Mouse (Mus musculus): ENCODE measurements around the gene Meaf6. TPM values are rescaled to one million over a fixed set of nuclear protein-coding genes. Genes with fewer than 3 reads are reported as not detected.

The Meaf6 gene
- 36.0 TPM for polyA plus RNA-seq (2014; fragmentation: Illumina TruSeq; extraction: RNeasy Lipid Tissue Mini Kit (QIAGEN cat#74804); ENCODE audit: low read depth, low replicate concordance)

DNA sequence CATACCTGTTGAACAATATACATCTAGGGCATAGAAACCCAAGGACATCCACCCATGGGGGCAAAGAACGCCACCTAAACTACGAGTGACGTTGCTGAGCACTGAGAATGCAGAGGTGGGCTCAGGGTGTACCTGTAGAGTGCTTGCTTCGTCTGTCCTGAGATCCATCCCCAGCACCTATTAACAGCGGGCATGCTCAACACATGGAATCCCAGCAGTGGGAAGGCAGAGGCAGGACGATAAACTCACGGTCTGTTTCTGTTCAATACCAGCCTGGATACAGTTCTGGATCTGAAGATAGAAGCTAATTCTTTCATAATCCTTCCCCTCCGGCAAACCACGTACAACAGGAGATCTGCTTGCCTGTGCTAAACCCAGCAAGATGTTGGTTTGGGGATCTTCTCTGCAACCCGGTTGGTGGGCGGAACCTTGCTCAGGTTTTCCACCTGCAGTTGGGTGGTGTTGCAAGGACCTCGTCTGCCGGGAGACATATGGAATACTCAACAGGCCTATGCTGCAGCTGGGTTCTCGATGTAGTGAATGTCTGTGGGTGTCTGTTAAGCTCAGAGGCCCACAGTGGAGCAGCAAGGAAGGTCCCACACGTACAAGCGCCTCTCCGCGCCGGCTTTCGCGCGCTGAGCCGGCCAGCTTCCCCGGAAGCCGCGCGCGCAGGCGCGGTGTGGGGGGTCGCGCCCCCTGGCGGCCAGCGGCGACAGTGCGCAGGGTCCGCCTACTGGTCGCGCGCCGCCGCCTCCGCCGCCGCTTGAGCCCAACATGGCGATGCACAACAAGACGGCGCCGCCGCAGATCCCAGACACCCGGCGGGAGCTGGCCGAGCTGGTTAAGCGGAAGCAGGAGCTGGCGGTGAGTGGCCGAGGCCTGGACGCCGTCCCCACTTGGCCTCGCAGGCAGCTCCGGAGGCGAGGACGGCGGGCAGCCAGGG is at the start of gene Meaf6:
Meaf6 (plus strand) TSS at position 732 of the 943 bp plus-strand sequence.

DNA sequence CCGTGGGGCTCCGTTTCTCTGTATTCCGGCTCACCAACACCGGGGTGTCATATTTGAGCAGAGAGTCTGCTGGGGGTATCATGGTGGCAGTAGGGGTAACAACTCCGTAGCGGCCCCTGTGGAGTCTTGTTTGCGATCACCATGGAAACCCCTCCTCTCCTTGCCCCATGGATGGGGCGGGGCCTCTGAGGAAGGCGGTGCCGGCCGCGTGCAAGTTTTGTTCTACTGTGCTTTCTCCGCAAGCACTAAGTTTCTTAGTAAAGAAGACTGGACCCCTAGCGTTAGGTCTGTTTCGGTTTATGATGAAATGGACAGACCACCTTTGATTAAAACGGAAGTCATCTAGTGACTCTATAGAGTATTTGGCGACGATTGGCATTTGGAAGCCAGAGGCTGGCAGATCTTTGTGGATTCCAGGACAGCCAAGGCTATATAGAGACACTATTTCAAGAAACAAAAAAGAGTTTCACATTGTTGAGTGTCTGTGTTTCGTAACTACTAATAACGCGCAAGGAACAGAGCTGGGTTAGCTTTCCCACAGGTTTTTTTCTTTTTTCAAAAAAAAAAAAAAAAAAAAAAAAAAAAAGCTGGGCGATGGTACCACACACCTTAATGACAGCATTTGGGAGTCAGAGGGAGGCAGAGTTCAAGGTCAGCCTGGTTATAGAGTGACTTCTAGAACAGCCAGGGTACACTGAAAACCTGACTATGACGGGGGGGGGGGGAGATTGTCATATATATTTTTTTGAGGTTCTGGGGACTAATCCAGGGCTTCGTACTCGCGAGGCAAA is 19.2 kb upstream of the Meaf6 start, which contains the start of gene Dnali1:
Dnali1 (minus strand) TSS at position 187 of the 791 bp plus-strand sequence.

DNA sequence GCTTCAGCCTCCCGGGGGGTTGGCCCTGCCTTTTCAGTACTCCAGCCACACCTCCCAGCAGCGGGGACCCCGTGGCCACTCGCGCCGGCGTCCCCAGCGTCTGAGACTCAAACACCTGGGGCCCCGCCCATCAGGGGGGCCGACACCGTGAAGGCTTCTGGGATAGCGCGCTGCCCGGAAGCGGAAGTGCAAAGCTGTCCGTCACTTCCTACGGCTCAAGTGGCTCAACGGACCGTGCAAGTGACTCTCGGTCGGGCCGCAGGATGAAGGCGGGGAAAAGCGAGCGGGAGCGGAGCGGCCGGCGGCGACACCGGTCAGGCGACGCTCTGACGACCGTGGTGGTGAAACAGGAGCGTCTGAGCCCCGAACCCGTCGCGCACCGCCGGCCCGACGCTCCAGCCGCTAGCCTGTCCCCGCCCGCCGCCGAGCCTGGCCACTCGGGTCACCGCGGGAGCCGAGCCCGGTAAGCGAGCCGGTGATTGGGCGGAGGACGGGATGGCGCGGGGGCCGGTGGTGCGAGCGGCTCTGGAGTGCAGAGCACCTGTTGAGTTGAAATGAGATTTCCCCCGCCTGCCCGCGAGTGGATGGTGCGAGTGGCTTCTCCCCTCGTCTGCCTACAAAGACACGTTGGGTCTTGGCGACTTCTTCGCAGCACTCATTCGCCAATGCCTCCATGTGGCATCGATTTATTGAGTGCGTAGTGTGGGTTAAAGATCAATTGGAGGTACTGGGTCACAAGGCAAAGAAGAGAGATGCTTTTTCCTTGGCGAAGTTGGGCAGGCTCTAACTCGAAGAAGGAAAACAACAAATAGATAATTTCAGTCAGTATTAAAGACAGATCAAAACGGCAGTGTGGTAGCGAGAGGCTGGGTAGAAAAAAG is 18.2 kb upstream of the Meaf6 start, which contains the start of gene Snip1:
Snip1 (plus strand) TSS at position 183 of the 881 bp plus-strand sequence.

DNA sequence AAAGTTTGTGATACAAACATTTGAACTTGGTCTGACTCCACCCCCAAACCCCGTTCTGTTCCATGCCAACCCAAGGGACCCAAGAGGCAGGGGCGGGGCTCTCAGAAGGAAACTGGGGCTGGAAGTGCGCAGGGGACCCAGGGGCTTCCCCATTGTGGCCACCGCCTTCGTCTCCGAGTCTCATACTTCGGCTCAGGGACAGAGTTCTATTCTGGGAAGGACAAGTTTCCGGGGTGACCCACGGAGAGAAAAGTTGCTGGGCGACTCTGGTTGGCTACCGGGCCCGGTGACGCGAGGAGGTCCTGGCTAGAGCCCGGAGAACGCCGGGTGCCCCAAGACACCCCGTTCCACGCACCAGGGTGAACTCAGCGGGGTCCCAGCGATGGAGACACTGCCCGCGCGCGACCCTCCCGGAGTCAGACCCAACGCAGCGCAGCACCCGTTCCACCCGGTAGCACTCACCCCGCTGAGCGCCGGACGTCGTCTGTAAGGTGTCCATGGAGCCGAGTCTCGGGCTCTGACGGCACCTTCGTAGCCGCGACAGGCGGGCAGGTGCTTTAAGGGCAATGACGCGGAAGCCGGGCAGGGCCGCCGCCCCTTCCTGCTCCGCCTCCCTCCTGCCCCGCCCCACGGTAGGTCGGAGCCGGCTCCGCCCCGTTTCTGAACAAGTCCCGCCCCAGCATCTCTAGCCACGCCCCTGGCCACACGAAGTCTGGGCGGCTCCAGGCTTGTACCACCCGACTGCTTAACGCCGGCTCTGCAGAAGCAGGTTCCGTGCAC is 42.6 kb downstream of the Meaf6 start, which contains the start of gene Zc3h12a:
Zc3h12a (minus strand) TSS at position 536 of the 780 bp plus-strand sequence.

Other genes starting within 250 kb of the Meaf6 start
- 21.5 TPM for gene Yrdc, start 234.5 kb upstream of the Meaf6 start, polyA plus RNA-seq (2014; fragmentation: Illumina TruSeq; extraction: RNeasy Lipid Tissue Mini Kit (QIAGEN cat#74804); ENCODE audit: low read depth, low replicate concordance)
- 1.2 TPM for gene 1110065P20Rik, start 233.9 kb upstream of the Meaf6 start, polyA plus RNA-seq (2014; fragmentation: Illumina TruSeq; extraction: RNeasy Lipid Tissue Mini Kit (QIAGEN cat#74804); ENCODE audit: low read depth, low replicate concordance)
- 0.25 TPM for gene Maneal, start 223.0 kb upstream of the Meaf6 start, polyA plus RNA-seq (2014; fragmentation: Illumina TruSeq; extraction: RNeasy Lipid Tissue Mini Kit (QIAGEN cat#74804); ENCODE audit: low read depth, low replicate concordance)
- gene Epha10, start 204.2 kb upstream of the Meaf6 start, polyA plus RNA-seq (2014; fragmentation: Illumina TruSeq; extraction: RNeasy Lipid Tissue Mini Kit (QIAGEN cat#74804); ENCODE audit: low read depth, low replicate concordance), result not detected
- 7.7 TPM for gene 9930104L06Rik, start 148.1 kb upstream of the Meaf6 start, polyA plus RNA-seq (2014; fragmentation: Illumina TruSeq; extraction: RNeasy Lipid Tissue Mini Kit (QIAGEN cat#74804); ENCODE audit: low read depth, low replicate concordance)
- 26.0 TPM for gene Cdca8, start 145.8 kb upstream of the Meaf6 start, polyA plus RNA-seq (2014; fragmentation: Illumina TruSeq; extraction: RNeasy Lipid Tissue Mini Kit (QIAGEN cat#74804); ENCODE audit: low read depth, low replicate concordance)
- 0.22 TPM for gene Rspo1, start 98.7 kb upstream of the Meaf6 start, polyA plus RNA-seq (2014; fragmentation: Illumina TruSeq; extraction: RNeasy Lipid Tissue Mini Kit (QIAGEN cat#74804); ENCODE audit: low read depth, low replicate concordance)
- gene Gnl2, start 68.5 kb upstream of the Meaf6 start, polyA plus RNA-seq (2014; fragmentation: Illumina TruSeq; extraction: RNeasy Lipid Tissue Mini Kit (QIAGEN cat#74804); ENCODE audit: low read depth, low replicate concordance), result 51.8 TPM
- gene Dnali1, start 19.4 kb upstream of the Meaf6 start, polyA plus RNA-seq (2014; fragmentation: Illumina TruSeq; extraction: RNeasy Lipid Tissue Mini Kit (QIAGEN cat#74804); ENCODE audit: low read depth, low replicate concordance), result not detected
- 14.0 TPM for gene Snip1, start 18.5 kb upstream of the Meaf6 start, polyA plus RNA-seq (2014; fragmentation: Illumina TruSeq; extraction: RNeasy Lipid Tissue Mini Kit (QIAGEN cat#74804); ENCODE audit: low read depth, low replicate concordance)
- 0.41 TPM for gene Zc3h12a, start 42.7 kb downstream of the Meaf6 start, polyA plus RNA-seq (2014; fragmentation: Illumina TruSeq; extraction: RNeasy Lipid Tissue Mini Kit (QIAGEN cat#74804); ENCODE audit: low read depth, low replicate concordance)